Mouse (Mus musculus): ENCODE data around the gene Prmt1.

The Prmt1 gene

DNA sequence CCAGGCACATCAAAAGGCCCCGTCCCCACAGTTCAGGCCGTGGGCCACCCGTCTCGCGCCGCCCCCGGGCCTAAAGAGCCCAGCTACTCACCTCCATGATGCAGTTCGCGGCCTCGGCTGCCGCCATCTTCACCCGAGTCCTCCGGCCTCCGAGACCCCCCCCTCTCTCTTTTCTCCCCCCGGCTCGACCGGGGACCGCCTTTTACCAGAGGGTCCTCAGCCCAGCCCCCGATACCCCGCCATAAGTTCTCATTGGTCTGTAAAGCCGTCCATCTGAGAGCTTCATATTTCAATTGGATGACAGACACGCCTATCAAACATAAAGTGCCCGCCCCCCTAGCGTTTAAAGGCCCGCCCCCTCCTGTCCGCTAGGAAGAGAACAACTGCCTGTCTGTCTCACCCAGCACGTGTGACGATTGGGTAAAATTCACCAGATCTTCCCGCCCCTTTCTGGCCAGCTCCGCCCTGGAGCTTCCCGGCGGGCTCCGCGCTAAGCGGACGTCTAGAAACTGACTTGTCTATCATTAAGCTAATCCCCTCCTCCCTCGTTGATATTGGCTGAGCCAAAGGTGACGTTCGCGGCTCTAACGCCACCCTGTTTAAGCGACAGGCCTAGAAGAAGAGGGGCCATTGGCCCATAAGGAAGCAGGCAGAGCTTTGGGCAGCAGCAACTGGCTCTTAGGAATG, at the start of gene Prmt1:
Gene Prmt1 (minus strand): TSS at position 377 of the 687 bp plus-strand sequence.
- in situ Hi-C loops (cut with MboI; ENCODE audit: unreplicated experiment in 2 of 2), result loop anchor here (5.0 to 10.0 kb wide), 4 partner anchors 48 to 168 kb away; partner anchors contain the start of genes Aldh16a1 (in 1 of the 2), Pih1d1 (in 1 of the 2) and Rpl13a (in 1 of the 2)

DNA sequence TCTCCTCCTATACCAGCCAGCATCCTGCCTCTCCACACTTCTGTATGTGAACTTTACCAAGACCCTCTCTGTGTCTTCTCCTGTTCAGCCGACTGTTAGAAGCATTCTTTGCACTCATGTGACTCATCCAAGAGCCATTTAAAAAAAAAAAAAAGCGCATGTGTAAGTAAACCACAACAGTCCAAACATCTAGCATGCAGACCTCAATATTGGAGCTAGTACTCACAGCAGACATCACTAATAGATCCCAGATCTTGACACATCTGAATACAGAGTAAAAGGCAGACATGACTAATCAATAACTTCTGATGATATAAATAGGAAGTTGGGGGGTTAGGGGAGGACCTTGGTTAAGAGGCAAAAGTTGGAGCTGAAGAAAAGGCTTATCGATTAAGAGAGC, 49.3 kb upstream of the Prmt1 start:
- in situ Hi-C loops (cut with MboI; ENCODE audit: unreplicated experiment in 2 of 2), result loop anchor here in 1 of 2 experiments (10.0 kb wide), 1 partner anchor 51 kb away; the partner anchor contains the start of gene Prmt1

DNA sequence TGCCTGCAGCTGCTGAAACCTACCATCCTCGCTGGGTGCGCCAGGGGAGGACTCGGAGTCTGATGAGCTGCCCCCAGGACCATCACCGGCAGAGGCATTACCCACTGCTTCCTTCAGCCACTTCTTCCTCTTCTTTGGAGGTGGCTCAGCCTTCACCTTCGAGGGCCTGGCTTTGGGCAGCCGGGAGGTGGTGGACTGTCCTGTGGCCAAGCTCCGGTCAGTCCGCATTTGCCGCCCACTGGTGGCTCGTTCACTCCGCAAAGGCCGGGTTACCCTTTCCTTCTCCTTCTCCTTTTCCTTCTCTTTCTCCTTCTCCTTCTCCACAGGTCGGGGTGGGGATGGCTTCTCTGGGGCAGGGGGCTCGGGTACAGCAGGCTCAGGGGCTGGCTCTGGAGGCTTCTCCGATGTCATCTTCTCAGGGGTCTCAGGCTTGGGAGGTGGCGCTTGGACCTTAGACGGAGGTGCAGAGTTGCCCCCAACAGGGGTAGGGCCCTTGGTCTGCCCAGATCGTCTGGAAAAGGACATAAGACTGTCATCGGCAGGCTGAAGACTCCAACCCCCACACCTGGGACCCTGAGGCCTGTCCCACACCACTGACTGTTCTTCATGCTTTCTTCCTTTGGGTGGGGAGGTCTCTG, 47.5 kb upstream of the Prmt1 start:
- in situ Hi-C loops (cut with MboI; ENCODE audit: unreplicated experiment in 2 of 2), result loop anchor here in 1 of 2 experiments (10.0 kb wide), 1 partner anchor 49 kb away; the partner anchor contains the start of gene Prmt1

DNA sequence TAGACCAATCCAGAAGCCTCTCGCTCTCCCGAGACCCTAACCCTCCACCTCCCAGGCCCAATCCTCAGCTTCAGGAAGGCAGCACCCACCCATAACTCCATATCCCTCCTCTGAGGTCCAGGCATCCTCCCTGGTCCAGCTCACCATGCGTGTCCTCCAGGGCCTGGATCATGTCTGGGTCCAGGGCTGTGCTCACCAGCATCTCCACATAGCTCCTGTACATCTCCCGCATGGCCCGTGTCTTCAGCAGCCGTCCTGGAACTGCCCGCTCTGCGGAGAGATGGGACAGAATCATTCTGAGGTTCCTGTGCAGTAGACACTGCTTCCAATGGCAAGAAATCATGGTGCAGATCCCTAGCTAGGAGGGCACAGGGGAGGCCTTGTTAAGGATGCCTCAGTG, 44.5 kb upstream of the Prmt1 start:
- in situ Hi-C loops (cut with MboI; ENCODE audit: unreplicated experiment in 2 of 2), result loop anchor here in 1 of 2 experiments (10.0 kb wide), 1 partner anchor 46 kb away; the partner anchor contains the start of gene Prmt1

DNA sequence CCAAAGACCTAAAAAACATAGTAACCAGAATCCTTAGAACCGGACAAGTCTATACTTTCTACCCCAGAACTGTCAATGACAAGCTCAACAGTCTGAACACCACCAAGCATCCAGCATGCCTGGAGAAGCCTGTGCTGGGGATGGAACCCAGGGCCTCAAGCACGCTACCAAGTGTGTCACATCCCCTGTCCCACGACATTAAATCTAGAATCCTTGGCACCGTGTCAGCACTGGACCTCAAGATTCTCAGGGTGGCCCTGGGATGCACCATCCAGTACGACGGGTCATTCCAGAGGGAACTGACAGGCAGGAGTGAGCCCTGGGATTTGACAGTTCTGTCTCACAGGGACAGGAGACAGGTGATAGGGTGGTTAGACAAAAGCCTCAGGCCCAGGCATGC, 43.6 kb upstream of the Prmt1 start:
- in situ Hi-C loops (cut with MboI; ENCODE audit: unreplicated experiment in 2 of 2), result loop anchor here in 1 of 2 experiments (10.0 kb wide), 1 partner anchor 45 kb away; the partner anchor contains the start of gene Prmt1

DNA sequence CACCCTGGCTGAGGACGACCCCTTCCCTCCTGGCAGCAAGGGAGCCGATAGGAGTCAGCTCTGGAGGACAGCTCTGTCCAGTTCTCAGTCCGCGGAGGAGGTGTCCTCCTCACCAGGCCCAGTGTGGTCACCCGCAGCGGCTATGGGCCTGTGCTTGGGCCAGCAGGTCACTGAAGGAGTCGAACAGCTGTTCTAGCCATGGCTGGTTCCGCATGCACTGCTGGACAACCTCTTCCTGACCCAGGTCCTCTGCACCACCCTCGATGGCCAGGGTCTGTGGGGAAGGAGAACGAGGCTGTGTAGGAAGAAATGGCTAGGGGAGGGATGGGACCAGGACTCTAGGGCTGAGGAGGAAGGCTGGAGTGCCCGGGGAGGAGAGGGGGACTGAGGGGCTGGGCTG, 42.0 kb upstream of the Prmt1 start:
- in situ Hi-C loops (cut with MboI; ENCODE audit: unreplicated experiment in 2 of 2), result no loop called here

DNA sequence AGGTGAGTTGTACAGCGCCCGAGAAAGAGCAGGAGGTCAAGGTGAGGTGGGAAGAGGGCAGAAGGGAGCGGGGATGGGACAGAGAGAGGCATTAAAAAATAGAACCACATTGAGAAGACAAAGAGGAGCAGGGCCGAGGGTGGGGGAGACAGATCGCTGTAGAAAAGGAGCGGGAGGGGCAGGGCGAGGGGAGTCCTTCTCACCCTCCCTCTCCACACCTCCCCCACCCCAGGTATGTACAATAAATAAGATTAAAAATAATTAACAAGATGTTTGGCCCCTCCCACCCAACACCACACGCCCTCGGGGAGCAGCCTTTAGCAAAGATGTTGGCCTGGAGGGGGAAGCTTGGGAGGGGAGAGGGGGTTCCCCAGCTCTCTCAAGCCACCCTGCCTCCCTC, 41.4 kb upstream of the Prmt1 start:
- in situ Hi-C loops (cut with MboI; ENCODE audit: unreplicated experiment in 2 of 2), result no loop called here

DNA sequence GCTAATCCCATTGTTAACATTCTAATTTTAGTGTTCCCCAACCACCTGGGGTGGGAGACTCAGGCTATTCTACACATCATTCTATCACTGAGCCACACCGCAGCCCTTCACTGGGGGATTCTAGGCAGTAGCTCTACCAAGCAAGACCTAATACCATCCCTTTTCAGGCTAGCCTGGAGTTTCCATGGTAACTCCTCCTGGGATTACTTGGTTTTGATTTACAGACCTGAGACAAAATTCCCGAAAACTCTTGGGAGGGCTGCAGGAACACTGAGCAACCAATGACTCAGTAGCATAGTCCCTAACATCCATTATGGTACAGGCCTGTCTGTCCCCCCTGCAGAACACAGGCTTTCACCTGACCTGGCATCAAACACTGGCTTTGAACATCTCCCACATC, 39.9 kb upstream of the Prmt1 start:
- in situ Hi-C loops (cut with MboI; ENCODE audit: unreplicated experiment in 2 of 2), result no loop called here

DNA sequence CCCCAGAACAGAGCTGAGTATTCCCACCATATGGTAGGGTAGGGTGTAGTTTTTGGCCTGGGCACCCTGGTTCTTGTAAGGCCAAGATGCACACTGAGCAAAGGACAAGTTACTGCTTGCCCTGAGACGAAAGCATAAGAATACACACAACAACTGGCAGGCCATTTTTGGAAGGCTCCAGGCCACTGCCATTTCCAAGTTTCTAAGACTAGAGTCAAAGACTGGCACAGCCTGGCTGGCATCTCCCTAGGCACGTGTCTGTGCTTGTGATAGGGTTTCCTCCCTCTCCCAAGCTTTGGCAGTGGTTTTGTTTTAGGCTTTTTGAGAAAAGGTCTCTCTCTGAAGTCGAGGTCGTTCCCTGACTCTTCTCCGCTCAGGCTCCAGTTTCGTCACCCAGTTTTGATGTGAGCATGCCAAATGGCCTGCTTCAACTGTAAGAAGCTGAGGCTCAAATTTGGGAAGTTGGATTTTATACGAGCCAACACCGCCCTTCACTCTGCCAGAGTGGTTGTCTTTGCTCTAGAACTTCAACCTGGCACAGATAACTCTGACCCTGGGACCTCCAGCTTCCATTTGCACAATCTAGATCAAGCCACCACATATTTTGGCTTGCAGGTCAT, 39.3 kb upstream of the Prmt1 start:
- in situ Hi-C loops (cut with MboI; ENCODE audit: unreplicated experiment in 2 of 2), result no loop called here

DNA sequence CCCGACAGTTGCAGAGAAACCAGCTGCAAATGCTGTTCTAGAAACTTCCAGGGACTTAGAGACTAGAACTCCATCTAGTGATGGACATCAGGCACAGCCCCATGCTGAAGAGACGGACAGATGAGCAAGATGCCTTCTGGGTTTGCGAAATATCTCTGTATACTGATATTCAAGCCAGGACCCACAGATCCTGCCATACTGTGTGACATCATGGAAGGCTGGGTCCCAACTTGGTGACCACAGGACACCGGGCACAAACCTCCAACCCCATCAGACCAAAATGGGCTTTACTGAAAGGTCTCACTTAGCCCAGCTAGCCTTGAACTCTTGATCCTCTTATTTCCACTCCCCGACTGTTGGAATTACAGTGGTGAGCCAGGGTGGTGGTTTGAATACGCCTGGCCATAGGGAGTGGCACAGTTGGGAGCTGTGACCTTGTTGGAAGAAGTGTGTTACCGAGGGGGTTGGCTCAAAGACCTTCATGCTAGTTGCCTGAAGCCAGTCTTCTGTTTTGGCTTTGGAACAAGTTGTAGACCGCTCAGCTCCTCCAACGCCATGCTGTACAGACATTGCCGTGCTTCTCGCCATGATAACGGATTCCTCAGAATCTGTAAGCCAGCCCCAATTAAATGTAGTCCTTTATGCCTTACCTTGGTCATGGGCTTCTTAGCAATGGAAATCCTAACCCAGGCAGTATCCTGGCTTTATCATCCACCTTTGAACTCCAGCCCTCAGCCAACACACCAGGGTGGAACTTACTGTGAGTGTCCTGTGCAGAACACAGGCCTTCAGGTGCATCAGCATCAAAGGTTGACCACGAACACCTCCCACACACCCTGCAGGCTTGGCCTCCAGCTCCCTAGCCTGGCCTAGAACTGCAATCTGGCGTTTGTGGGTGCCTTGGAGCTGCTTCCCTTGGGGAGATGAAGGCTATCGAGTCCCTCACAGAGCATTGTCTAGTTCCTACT, 38.2 kb upstream of the Prmt1 start:
- in situ Hi-C loops (cut with MboI; ENCODE audit: unreplicated experiment in 2 of 2), result loop anchor here (25.0 kb wide), 2 partner anchors 688 to 888 kb away; partner anchors contain the start of genes Ccdc114 (in 1 of the 2), Dbp (in 1 of the 2), Emp3 (in 1 of the 2) and Fam83e (in 1 of the 2)

DNA sequence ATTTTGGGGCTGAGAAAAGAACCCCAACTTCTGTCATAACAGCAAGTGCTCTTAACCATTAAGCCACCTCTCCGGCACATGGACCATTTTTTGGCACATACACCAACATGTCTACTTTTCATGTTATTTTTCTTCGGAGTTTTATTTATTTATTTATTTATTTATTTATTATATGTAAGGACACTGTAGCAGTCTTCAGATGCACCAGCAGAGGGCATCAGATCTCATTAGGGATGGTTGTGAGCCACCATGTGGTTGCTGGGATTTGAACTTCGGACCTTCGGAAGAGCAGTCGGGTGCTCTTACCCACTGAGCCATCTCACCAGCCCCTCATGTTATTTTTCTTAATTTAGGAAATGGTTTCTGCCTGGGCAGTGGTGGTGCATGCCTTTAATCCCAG, 37.3 kb upstream of the Prmt1 start:
- in situ Hi-C loops (cut with MboI; ENCODE audit: unreplicated experiment in 2 of 2), result loop anchor here (25.0 kb wide), 2 partner anchors 689 to 889 kb away; partner anchors contain the start of genes Ccdc114 (in 1 of the 2), Dbp (in 1 of the 2), Emp3 (in 1 of the 2) and Fam83e (in 1 of the 2)

DNA sequence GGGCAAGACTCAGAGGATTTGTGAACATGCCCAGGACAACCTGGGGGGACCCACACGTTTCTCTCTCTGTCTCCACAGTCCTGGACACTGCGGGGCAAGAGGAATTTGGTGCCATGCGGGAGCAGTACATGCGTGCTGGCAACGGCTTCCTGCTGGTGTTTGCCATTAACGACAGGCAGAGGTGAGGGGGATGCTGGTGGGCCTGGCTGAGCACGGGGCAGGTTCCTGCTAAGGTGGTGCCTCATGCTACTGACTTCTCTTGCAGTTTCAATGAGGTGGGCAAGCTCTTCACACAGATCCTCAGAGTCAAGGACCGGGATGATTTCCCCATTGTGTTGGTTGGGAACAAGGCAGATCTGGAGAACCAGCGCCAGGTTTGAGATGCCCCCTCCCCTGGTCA, 33.9 kb upstream of the Prmt1 start:
- in situ Hi-C loops (cut with MboI; ENCODE audit: unreplicated experiment in 2 of 2), result loop anchor here (25.0 kb wide), 2 partner anchors 692 to 892 kb away; partner anchors contain the start of genes Ccdc114 (in 1 of the 2), Dbp (in 1 of the 2), Emp3 (in 1 of the 2) and Fam83e (in 1 of the 2)

DNA sequence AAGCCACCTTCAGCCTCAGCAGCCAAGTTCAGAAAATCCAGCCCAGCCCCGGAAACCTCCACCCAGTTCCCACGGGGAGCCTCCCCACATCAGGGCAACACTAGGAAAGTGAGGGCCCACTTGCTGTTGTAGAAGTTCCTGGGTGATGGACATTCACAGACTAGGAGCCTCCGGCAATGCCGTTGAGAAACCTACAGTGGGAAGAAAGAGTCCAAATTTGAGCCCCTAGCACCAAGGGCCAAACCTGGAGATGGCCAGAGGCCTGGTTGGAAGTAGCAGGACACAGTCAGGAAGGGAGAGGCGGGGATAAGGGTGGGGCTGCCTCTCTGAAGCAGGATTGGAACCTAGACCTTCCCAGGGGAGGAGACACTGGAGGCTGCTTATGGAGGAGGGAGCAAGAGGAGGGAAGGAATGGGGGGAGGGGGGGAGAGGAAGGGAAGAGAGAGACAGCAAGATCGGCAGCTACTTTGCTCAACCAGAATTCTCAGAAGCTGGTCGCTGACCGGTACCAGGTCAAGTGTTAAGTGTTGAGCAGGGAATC, 32.7 kb upstream of the Prmt1 start:
- in situ Hi-C loops (cut with MboI; ENCODE audit: unreplicated experiment in 2 of 2), result loop anchor here (25.0 kb wide), 2 partner anchors 693 to 893 kb away; partner anchors contain the start of genes Ccdc114 (in 1 of the 2), Dbp (in 1 of the 2), Emp3 (in 1 of the 2) and Fam83e (in 1 of the 2)

DNA sequence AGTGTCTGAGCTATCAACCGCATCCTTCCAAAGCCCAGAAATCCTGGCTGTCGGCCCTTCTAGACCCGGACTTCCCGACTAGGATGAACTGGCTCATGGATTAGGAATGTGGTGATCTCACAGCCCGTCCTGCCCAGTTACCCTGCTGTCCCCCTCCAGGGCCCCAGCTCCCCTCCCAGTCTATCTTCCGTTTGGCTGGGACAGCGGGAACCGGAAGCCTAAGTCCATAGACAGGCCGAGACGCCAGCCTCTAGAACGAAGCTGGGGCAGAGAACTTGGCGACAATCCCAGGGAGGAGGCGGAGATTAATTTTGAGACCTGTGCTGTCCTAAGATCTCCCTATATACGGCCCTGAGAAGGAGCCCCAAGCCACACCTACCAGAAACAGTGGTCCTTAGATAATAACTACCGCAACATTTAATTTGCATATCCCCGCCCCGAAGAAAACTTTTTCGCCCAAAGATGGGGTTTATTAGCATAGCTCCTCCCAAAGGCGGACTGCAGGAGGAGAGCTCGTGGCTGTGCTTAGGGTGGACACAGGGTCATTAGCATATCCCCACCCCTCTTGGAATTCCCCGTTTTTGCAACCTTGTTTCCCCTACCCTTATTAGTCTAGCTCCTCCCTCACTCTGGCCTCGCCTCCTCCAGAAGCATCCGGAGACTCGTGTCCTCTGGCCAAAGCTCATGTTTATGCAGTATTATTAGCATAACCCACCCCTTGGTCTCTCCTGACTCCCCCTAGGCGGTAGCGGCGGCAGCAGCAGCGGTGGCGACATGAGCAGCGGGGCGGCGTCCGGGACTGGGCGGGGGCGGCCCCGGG, 31.1 kb upstream of the Prmt1 start, which contains the start of gene Rras:
Gene Rras (plus strand): TSS at position 720 of the 820 bp plus-strand sequence.
- in situ Hi-C loops (cut with MboI; ENCODE audit: unreplicated experiment in 2 of 2), result loop anchor here (25.0 kb wide), 2 partner anchors 695 to 895 kb away; partner anchors contain the start of genes Ccdc114 (in 1 of the 2), Dbp (in 1 of the 2), Emp3 (in 1 of the 2) and Fam83e (in 1 of the 2)

DNA sequence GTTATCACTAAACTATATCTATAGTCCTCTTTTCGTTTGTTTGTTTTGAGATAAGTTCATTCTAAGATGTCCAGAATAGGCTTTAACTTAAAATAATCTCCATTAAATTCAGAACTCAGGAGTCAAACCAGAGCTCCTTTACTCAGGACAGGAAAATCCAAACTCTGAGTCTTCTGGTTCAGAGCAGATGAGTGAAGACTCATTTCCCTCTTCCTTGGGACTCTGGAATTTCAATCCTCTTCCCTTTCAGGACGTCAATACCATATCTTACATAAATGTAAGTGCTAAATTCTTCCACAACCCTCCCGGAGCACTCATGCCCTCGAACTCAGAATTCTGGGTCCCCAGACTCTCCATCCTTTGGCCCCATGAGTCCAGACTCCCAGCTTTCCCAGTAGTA, 30.4 kb upstream of the Prmt1 start:
- in situ Hi-C loops (cut with MboI; ENCODE audit: unreplicated experiment in 2 of 2), result loop anchor here (25.0 kb wide), 2 partner anchors 696 to 896 kb away; partner anchors contain the start of genes Ccdc114 (in 1 of the 2), Dbp (in 1 of the 2), Emp3 (in 1 of the 2) and Fam83e (in 1 of the 2)

DNA sequence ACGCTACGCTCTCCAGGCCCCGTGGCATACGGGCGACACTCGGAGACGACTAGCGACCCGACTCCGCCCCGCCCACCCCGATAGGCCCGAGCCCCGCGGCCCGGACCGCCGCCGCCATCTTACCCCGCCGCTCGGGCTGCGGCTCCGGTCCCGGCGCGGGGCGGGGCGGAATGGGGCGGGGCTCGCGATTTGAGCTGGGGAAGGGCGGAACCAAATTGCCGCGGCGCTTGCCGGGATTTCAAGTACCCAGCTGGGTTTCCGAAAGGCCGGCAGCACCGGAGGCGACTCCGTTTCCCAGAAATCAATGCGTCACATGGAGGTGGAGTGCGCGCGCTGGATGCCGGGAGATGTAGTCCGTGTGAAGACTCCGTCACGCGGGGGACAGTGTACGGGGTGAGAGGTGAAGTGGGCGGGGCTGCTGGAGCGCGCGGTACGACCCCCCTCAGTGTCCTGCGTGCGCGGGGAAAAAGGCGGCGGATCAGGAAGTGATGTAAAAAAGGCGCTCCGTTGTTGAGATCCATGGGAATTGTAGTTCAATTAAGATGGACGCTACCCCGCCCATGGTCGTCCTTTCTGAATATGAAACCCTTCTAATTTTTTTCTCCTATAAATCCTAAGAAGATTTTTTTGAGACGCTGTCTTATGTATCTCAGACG, 29.7 kb upstream of the Prmt1 start, which contains the start of gene Scaf1:
Gene Scaf1 (minus strand): TSS at position 407 of the 656 bp plus-strand sequence.
- in situ Hi-C loops (cut with MboI; ENCODE audit: unreplicated experiment in 2 of 2), result loop anchor here (25.0 kb wide), 2 partner anchors 696 to 896 kb away; partner anchors contain the start of genes Ccdc114 (in 1 of the 2), Dbp (in 1 of the 2), Emp3 (in 1 of the 2) and Fam83e (in 1 of the 2)
